Mouse (Mus musculus) forebrain, embryonic 13.5 days (tissue): ENCODE results near the gene Hpf1. TPM values are rescaled to one million over a fixed set of nuclear protein-coding genes. Genes with fewer than 3 reads are reported as not detected.

Source experiments
- polyA plus RNA-seq: library from polyadenylated mRNA; unstranded; fragments of >200 nt; fragmentation: Nextera tagmentation; extraction: Ambion mirVana; gene quantifications from 2 replicates; pipeline ENCODE4 v1.2.1, GENCODE M21; 2015

Gene Hpf1
- polyA plus RNA-seq, 1 experiment from 2014 or later: 123 TPM

Other genes with a start within 250 kb of the Hpf1 start
- gene Clcn3, start 92.9 kb downstream of the Hpf1 start, polyA plus RNA-seq: 48.7 and 53.2 TPM in 2 replicates
- 18.3 and 23.4 TPM in 2 replicates for gene Nek1, start 102.8 kb downstream of the Hpf1 start, polyA plus RNA-seq